Mouse (Mus musculus): ENCODE results near the gene Chd5. TPM values are rescaled to one million over a fixed set of nuclear protein-coding genes. Genes with fewer than 3 reads are reported as not detected.

Gene Chd5
- polyA plus RNA-seq, 1 experiment from 2014 or later = 4.8 TPM

DNA sequence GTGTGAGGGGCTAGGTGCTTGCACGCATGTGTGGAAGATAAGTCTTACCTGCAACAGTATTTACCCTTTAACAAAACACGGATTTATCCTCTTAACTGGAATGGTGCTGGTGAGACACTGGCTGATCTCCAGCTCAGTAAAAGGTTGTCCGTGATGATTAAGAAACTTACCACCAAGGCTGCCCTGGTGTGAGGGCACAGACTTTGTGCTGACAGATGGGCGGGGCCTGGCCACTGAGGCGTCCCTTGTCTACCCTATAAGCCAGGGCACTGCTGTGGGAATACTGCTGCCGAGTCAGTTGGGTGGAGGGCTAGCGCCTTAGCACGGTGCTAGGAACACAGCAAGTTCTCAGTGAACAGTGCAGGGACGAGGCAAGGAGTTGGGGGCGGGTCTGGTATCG is 36.4 kb upstream of the Chd5 start:
- WGBS = 67% methylated on average over 11 of the region's 11 CpGs
- no peak overlapping the region for H3K27ac ChIP-seq
- ATAC-seq (ENCODE audit: low FRiP score) = no peak
- 0 out of 2 replicates have a peak overlapping the region, but pooled peaks have one; percentile 14 for H3K9ac ChIP-seq
- H3K9me3 ChIP-seq (replicated peaks) = no peaks in the 10 kb centered on the region
- H3K27me3 ChIP-seq = peaks cover 10% of the 10 kb centered on the region
- peaks cover 53% of the 10 kb centered on the region for H3K36me3 ChIP-seq
- H3K4me2 ChIP-seq (replicated peaks) = no peak overlapping the region
- H3K4me1 ChIP-seq = peaks cover 18% of the 10 kb centered on the region
- no peak overlapping the region for H3K4me3 ChIP-seq

DNA sequence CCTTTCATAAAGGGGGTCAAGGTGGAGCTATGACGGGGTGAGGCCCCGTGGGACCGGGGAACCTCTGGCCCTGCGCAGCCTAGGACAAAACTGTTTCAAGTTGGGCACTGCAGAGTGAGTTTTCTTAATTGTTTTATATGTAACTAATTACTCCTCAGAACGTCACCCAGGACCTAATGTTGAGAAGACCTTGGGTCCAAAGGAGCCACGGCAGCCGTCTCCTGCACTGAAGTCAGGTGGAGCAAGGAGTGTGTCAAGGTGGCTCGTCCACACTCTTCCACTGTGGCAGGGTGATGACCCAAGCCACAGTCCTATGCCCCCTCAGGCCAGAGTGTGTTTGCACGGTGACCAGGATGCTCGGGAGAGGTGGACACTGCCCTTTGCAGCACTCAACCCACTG is 35.3 kb upstream of the Chd5 start:
- Histone ChIP-seq H3K9ac (no peak overlapping the region), H3K27ac (no peak overlapping the region), H3K4me3 (no peak overlapping the region), H3K36me3 (peaks cover 57% of the 10 kb centered on the region), H3K27me3 (peaks cover 8% of the 10 kb centered on the region), H3K9me3 (replicated peaks) (no peaks in the 10 kb centered on the region), H3K4me1 (peaks cover 12% of the 10 kb centered on the region), H3K4me2 (replicated peaks) (no peak overlapping the region)
- WGBS = 92% methylated on average over 10 of the region's 10 CpGs
- ATAC-seq (ENCODE audit: low FRiP score) = no peak

DNA sequence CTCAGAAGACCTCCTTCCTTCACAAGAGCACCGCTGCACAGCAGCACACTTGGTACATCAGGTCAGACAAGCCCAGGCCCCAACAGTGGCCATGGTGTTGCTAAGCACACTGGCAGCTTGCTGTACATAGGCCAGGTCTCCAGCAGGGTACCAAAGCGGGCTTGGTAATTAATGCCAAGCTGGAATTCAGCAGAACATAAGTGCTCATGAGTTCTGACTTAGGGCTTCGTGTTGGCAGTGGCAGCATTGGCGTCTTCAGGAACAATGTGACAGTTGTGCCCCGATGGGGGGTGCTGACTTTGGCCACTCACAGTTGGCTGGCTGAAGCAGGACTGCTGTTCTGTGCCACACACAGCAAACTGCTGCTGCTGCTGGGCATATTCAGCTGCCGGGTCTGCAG is 33.8 kb upstream of the Chd5 start:
- 91% methylated on average over 6 of the region's 6 CpGs for WGBS

DNA sequence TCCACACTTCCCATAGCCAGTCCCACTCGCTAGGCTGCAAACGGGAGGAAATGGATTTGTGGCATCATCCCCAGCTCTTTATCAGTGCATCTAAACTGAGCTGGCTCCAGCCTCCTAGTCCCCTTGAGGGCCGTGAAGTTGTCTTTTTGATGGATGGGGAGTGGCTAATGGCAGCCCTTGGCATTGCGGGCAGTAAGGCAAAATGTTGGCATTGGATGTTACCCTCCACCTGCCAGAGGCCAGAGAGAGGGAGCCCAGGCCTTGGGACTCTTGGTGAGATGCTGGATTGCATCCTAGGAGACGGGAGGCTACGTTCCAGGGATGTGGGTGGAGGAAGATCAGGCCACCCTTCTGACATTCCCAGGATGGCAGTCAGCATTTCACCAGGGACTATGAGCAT is 32.5 kb upstream of the Chd5 start:
- Histone ChIP-seq H3K9ac (no peak overlapping the region), H3K27ac (no peak overlapping the region), H3K36me3 (peaks cover 50% of the 10 kb centered on the region), H3K4me1 (peaks cover 3% of the 10 kb centered on the region; the same call in 1 of the 2 replicates), H3K4me3 (no peak overlapping the region), H3K9me3 (replicated peaks) (no peaks in the 10 kb centered on the region), H3K4me2 (replicated peaks) (no peak overlapping the region), H3K27me3 (peaks cover 25% of the 10 kb centered on the region)
- WGBS = 72% methylated on average over 6 of the region's 6 CpGs
- ATAC-seq (ENCODE audit: low FRiP score) = no peak

More for the DNA sequence above, 33.8 kb upstream of the Chd5 start:
- Histone ChIP-seq H3K27me3 (peaks cover 12% of the 10 kb centered on the region), H3K9me3 (replicated peaks) (no peaks in the 10 kb centered on the region), H3K36me3 (peaks cover 63% of the 10 kb centered on the region), H3K4me3 (no peak overlapping the region), H3K27ac (no peak overlapping the region), H3K9ac (no peak overlapping the region), H3K4me1 (peaks cover 3% of the 10 kb centered on the region; the same call in 1 of the 2 replicates), H3K4me2 (replicated peaks) (no peak overlapping the region)
- ATAC-seq (ENCODE audit: low FRiP score) = no peak

DNA sequence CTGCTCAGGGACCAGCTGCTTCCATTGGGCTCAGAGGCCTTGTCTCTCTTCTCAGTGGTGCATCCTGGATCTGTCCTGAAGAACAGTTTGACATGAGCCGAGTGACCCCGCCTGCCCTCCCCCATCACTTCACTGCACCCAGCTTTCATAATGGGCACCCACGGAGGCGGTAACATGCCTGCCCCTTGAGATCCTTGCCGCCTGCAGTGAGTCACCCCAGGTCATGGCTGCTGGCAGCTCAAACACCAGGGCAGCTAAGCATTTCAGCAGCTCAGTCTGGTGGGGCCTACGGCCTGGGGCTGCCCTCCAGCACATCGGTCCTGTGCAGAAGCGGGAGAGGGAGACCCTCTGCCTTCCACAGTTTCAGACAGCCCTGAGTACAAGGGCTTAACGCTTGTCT is 30.9 kb upstream of the Chd5 start:
- Histone ChIP-seq H3K9ac (no peak overlapping the region), H3K9me3 (replicated peaks) (no peaks in the 10 kb centered on the region), H3K36me3 (peaks cover 41% of the 10 kb centered on the region), H3K4me2 (replicated peaks) (no peak overlapping the region), H3K27ac (no peak overlapping the region), H3K4me3 (no peak overlapping the region), H3K27me3 (peaks cover 40% of the 10 kb centered on the region), H3K4me1 (peaks cover 11% of the 10 kb centered on the region; the same call in 1 of the 2 replicates)
- ATAC-seq (ENCODE audit: low FRiP score) = no peak
- WGBS = 82% methylated on average over 9 of the region's 9 CpGs

DNA sequence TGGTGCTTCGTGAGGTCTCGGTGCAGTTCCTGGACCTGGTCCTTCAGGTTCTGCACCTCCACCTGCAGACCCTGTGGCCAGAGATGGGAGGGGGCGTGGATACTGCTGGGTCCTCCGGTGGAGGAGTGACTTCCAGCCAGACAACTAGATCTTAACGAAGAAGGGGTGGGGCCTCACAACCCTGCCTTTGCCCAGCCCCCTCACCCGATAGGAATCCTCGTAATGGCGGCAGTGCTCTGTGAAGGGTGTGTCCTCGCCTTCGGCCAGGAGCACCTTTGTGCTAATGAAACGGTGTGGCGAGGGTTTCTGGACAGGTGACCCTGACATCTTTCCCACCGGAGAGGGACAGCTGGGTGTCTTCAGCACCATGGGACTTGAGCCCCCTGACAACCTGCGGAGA is 26.3 kb upstream of the Chd5 start:
- Histone ChIP-seq H3K9ac (no peak overlapping the region), H3K4me3 (peak overlapping the region; percentile 4; the same call in 1 of the 2 replicates), H3K9me3 (replicated peaks) (no peaks in the 10 kb centered on the region), H3K4me2 (replicated peaks) (peak overlapping the region; percentile 19; the same call in 1 of the 2 replicates), H3K27me3 (peaks cover 87% of the 10 kb centered on the region), H3K36me3 (peaks cover 13% of the 10 kb centered on the region), H3K4me1 (peaks cover 28% of the 10 kb centered on the region), H3K27ac (no peak overlapping the region)
- ATAC-seq (ENCODE audit: low FRiP score) = no peak
- 4% methylated on average over 14 of the region's 14 CpGs for WGBS

DNA sequence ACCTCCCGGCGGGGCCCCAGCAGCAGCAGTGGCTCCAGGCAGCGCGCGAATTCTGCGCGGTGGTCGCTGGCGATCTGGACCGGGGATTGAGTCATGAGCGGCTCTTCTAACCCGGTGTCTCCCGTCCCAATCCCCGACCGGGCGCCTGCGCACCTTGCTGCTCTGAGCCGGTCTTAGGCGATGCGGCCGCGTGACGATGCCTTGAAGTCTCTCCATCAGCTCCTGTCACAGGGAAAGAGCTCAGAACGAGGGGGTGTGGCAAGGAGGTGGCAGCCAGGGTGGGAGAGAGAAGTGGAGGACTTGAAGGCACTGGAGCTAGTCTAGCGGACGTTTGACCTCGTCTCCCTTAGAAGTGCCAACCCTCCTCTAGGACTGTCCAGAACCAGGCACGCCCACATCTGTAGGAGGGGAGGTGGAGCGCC is 25.2 kb upstream of the Chd5 start:
- H3K4me1 ChIP-seq = peaks cover 28% of the 10 kb centered on the region
- H3K36me3 ChIP-seq = peaks cover 9% of the 10 kb centered on the region
- WGBS = under 1% methylated on average over 29 of the region's 29 CpGs
- no peaks in the 10 kb centered on the region for H3K9me3 ChIP-seq (replicated peaks)
- peak overlapping the region; percentile 54 for H3K4me2 ChIP-seq (replicated peaks)
- ATAC-seq (ENCODE audit: low FRiP score) = 0 out of 2 replicates have a peak, but pooled peaks have one; percentile 29
- H3K4me3 ChIP-seq = peak overlapping the region; percentile 33
- no peak overlapping the region for H3K27ac ChIP-seq
- H3K27me3 ChIP-seq = peaks cover 97% of the 10 kb centered on the region
- peak overlapping the region; percentile 44; the same call in 1 of the 2 replicates for H3K9ac ChIP-seq

DNA sequence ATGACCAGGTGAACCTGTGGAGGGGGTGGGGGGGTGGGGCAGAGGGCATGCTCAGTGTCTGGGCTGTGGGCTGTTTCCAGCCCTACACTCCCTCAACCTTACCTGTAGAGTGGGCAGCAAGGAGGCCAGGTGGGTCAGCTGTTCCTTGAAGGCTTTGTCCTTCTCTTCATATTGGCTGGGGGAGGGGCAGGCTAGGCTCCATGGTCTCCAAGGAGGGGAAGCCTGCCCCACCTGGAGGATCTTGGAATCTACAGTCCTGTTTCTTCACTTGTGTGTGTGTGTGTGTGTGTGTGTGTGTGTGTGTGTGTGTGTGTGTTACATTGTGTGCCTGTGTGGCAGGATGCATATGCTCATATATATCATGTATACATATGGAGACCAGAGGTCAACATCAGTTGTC is 24.5 kb upstream of the Chd5 start:
- no peak for ATAC-seq (ENCODE audit: low FRiP score)
- Histone ChIP-seq H3K4me1 (peaks cover 35% of the 10 kb centered on the region), H3K4me3 (peak overlapping the region; percentile 33), H3K36me3 (peaks cover 2% of the 10 kb centered on the region), H3K9ac (no peak overlapping the region), H3K27ac (no peak overlapping the region), H3K9me3 (replicated peaks) (no peaks in the 10 kb centered on the region), H3K27me3 (peaks cover 100% of the 10 kb centered on the region), H3K4me2 (replicated peaks) (peak overlapping the region; percentile 54)

DNA sequence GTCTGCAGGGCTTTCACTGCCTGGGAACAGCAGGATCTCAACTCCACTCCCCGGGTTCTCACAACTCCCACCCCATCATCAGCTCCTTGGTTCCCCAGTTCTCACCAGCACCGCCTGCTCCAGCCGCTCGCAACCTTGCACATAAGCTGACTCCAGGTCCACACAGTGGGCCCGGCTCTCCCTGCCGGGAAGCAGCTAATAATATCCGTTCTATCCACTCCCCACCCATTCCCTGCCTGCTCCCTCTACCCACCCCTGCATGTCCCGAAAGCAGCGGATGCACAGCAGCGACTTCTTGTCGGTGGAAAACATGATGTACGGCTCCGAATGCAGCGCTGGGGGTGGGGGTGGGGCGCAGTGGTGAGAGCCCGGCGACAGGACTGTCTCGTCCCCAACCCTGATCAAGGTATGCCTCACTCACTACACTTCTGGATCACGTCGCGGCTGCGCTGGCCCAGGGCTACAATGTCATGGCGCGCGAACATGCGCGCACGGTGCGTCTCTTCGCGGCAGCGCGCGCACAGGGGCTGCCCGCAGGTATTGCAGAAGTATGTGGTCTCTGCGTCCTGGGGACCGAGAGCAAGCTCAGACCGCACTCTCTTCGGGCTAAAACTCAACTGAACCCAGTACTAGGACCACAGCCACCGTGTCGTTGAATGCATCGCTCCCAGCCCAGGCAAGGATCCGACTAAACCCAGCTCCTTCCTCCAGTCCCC is 22.8 kb upstream of the Chd5 start:
- H3K4me2 ChIP-seq (replicated peaks) = peak overlapping the region; percentile 49
- no peak for ATAC-seq (ENCODE audit: low FRiP score)
- 1% methylated on average over 43 of the region's 43 CpGs for WGBS
- H3K9me3 ChIP-seq (replicated peaks) = no peaks in the 10 kb centered on the region
- H3K9ac ChIP-seq = peak overlapping the region; percentile 23; the same call in 1 of the 2 replicates
- H3K36me3 ChIP-seq = no peaks in the 10 kb centered on the region
- peak overlapping the region; percentile 25 for H3K4me3 ChIP-seq
- H3K27me3 ChIP-seq = peaks cover 85% of the 10 kb centered on the region
- H3K27ac ChIP-seq = no peak overlapping the region
- peaks cover 36% of the 10 kb centered on the region for H3K4me1 ChIP-seq

DNA sequence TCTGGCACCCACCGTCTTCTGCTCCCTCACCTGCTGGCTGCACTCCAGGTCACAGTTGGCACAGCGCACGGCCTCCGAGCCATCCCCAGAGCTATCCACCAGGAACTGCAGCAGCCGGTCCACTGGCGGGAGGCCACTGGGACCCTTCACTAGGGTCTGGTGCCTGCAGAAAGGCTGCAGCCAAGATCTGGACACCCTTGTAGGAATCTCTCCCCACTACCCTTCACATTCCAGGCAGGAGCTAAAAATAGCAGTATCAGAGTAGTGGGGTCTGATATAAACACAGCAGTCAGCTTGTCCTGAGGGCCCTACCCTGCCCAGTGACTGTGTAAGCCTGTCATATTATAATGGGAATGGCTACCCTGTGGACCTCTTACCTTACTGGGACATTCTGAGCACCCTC is 20.8 kb upstream of the Chd5 start:
- WGBS = 82% methylated on average over 6 of the region's 6 CpGs
- ATAC-seq (ENCODE audit: low FRiP score) = no peak
- no peak overlapping the region for H3K4me3 ChIP-seq
- H3K9me3 ChIP-seq (replicated peaks) = no peaks in the 10 kb centered on the region
- no peaks in the 10 kb centered on the region for H3K36me3 ChIP-seq
- no peak overlapping the region for H3K9ac ChIP-seq
- peaks cover 28% of the 10 kb centered on the region for H3K4me1 ChIP-seq
- no peak overlapping the region for H3K4me2 ChIP-seq (replicated peaks)
- no peak overlapping the region for H3K27ac ChIP-seq
- H3K27me3 ChIP-seq = peaks cover 65% of the 10 kb centered on the region

DNA sequence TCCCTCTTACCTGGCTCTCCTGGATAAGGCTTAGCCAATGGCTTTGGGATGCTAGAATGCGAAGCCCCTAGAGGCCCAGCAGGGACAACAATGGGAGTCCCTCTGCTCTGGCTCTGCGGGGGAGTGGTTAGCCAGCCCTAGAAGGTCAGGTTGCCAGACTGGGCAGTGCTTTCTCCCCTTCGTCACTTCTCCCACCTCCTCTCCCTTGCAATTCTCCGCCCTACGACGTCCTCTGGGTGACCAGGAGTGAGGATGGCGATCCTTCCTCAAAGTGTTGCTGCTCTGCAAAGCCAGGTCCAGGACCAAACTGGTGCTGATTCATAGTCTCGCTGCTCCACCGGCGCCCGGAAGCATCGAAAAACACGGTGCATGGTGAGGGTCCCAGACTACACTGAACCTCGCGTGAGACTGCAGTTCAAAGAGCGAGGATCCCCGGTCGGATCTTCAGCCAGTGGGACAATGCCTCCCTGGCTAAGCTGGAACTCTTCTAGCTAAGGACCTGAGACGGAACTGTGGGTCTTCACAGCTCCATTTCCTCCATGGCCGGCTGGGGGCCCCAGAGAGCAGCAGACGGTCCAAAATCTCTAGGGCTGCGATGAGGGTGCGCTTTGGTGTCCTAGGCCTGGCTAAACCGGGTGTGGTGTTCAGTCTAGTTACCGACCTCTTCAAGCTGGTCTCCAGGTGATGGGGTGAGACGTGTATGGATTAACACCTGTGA is 19.8 kb upstream of the Chd5 start, which contains the start of gene Rnf207:
Gene Rnf207, minus strand, starts transcription at position 477 of the 718 bp plus-strand sequence.
- 3% methylated on average over 26 of the region's 26 CpGs for WGBS
- Histone ChIP-seq H3K4me3 (peak within 1 kb of the TSS; percentile 18), H3K27me3 (peaks cover 55% of the 10 kb centered on the region)

DNA sequence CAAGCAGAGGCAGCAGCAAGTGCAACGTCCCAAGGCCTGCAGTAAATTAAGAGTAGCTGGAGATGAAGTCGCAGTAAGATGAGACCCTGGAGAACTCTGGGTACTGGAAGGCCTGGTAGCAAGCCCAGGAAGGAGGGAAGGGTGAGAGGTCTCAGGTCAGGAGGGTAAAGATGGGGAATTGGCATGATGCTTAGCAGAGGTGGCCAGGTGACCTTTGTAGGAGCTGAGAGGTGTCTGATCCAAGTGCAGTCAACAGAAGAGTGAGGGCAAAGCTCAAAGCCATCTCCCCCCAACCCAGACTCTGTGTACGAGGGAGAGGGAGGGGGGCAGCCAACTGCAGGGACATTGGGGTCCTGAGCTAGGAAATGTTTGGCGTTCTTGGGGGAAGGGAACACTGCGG is 17.0 kb upstream of the Chd5 start:
- Histone ChIP-seq H3K4me2 (replicated peaks) (no peak overlapping the region), H3K4me3 (no peak overlapping the region), H3K9me3 (replicated peaks) (no peaks in the 10 kb centered on the region), H3K36me3 (no peaks in the 10 kb centered on the region), H3K27me3 (peaks cover 27% of the 10 kb centered on the region), H3K9ac (0 out of 2 replicates have a peak overlapping the region, but pooled peaks have one; percentile 19), H3K4me1 (peaks cover 9% of the 10 kb centered on the region), H3K27ac (no peak overlapping the region)
- 58% methylated on average over 5 of the region's 5 CpGs for WGBS
- no peak for ATAC-seq (ENCODE audit: low FRiP score)

More for the DNA sequence above, 19.8 kb upstream of the Chd5 start, which contains the start of gene Rnf207:
- Histone ChIP-seq H3K4me1 (peaks cover 18% of the 10 kb centered on the region), H3K9ac (peak within 1 kb of the TSS; percentile 41; the same call in 1 of the 2 replicates), H3K36me3 (no peaks in the 10 kb centered on the region), H3K27ac (no peak within 1 kb of the TSS), H3K9me3 (replicated peaks) (no peaks in the 10 kb centered on the region), H3K4me2 (replicated peaks) (peak within 1 kb of the TSS; percentile 35)
- ATAC-seq (ENCODE audit: low FRiP score) = no peak
